Mouse (Mus musculus): ENCODE measurements around the gene Noa1. TPM values are rescaled to one million over a fixed set of nuclear protein-coding genes. Genes with fewer than 3 reads are reported as not detected.

Noa1 gene
- total and polyA plus RNA-seq, 2 experiments from 2014 or later: 18.0 to 35.0 TPM

GRCm38 (mm10) chr5:77285685-77286084 is 24.2 kb downstream of the Noa1 start:
- H3K9ac ChIP-seq (replicated peaks; ENCODE audit: low read length, poor library complexity, severe bottlenecking): no peak overlapping the region
- WGBS: 77% methylated on average over 7 of the region's 7 CpGs
- no peak for TF ChIP-seq CTCF (IDR thresholded peaks at IDR 0.05)
- no peaks in the 10 kb centered on the region for H3K9me3 ChIP-seq (ENCODE audit: low read length)
- no peak overlapping the region for H3K4me2 ChIP-seq (ENCODE audit: low read depth, low read length, poor library complexity, severe bottlenecking)
- no peaks in the 10 kb centered on the region for H3K27me3 ChIP-seq (ENCODE audit: insufficient read depth, low read length)
- DNase-seq (ENCODE audit: low spot score): no peak
- H3K4me3 ChIP-seq (ENCODE audit: low read depth, low read length): no peak overlapping the region
- peaks cover 37% of the 10 kb centered on the region for H3K36me3 ChIP-seq (ENCODE audit: insufficient read depth, low read length)
- no peak overlapping the region for H3K27ac ChIP-seq (ENCODE audit: low read depth, low read length)
- no peak for ATAC-seq (ENCODE audit: low FRiP score)
- H3K4me1 ChIP-seq (ENCODE audit: insufficient read depth, low read length): no peaks in the 10 kb centered on the region

GRCm38 (mm10) chr5:77282242-77282641 is 27.6 kb downstream of the Noa1 start:
- peaks cover 17% of the 10 kb centered on the region; the same call in 1 of the 2 replicates for H3K36me3 ChIP-seq (ENCODE audit: insufficient read depth, low read length)
- ATAC-seq (ENCODE audit: low FRiP score) (no peak; the same call in 1 of the 2 replicates), DNase-seq (ENCODE audit: low spot score) (peak; percentile 73)
- WGBS: 88% methylated on average over 9 of the region's 9 CpGs
- H3K4me2 ChIP-seq (ENCODE audit: low read depth, low read length, poor library complexity, severe bottlenecking): no peak overlapping the region
- H3K27me3 ChIP-seq (ENCODE audit: insufficient read depth, low read length): no peaks in the 10 kb centered on the region
- H3K27ac ChIP-seq (ENCODE audit: low read depth, low read length): no peak overlapping the region
- no peak overlapping the region for H3K4me3 ChIP-seq (ENCODE audit: low read depth, low read length)
- H3K4me1 ChIP-seq (ENCODE audit: insufficient read depth, low read length): no peaks in the 10 kb centered on the region
- TF ChIP-seq CTCF (IDR thresholded peaks at IDR 0.05): no peak
- H3K9ac ChIP-seq (replicated peaks; ENCODE audit: low read length, poor library complexity, severe bottlenecking): no peak overlapping the region
- no peaks in the 10 kb centered on the region for H3K9me3 ChIP-seq (ENCODE audit: low read length)

GRCm38 (mm10) chr5:77281518-77282174 is 28.2 kb downstream of the Noa1 start:
- 88% methylated on average over 20 of the region's 20 CpGs for WGBS
- no peak for DNase-seq (ENCODE audit: low spot score)
- no peak for ATAC-seq (ENCODE audit: low FRiP score)
- Histone ChIP-seq H3K27ac (ENCODE audit: low read depth, low read length) (no peak overlapping the region), H3K27me3 (ENCODE audit: insufficient read depth, low read length) (no peaks in the 10 kb centered on the region), H3K9ac (replicated peaks; ENCODE audit: low read length, poor library complexity, severe bottlenecking) (no peak overlapping the region), H3K36me3 (ENCODE audit: insufficient read depth, low read length) (peaks cover 17% of the 10 kb centered on the region; the same call in 1 of the 2 replicates), H3K9me3 (ENCODE audit: low read length) (no peaks in the 10 kb centered on the region), H3K4me1 (ENCODE audit: insufficient read depth, low read length) (no peaks in the 10 kb centered on the region), H3K4me2 (ENCODE audit: low read depth, low read length, poor library complexity, severe bottlenecking) (no peak overlapping the region), H3K4me3 (ENCODE audit: low read depth, low read length) (no peak overlapping the region)
- no peak for TF ChIP-seq CTCF (IDR thresholded peaks at IDR 0.05)

- Histone ChIP-seq H3K27ac (ENCODE audit: low read depth, low read length) (no peak overlapping the region), H3K4me2 (ENCODE audit: low read depth, low read length, poor library complexity, severe bottlenecking) (no peak overlapping the region), H3K4me1 (ENCODE audit: insufficient read depth, low read length) (no peaks in the 10 kb centered on the region), H3K4me3 (ENCODE audit: low read depth, low read length) (no peak overlapping the region), H3K9ac (replicated peaks; ENCODE audit: low read length, poor library complexity, severe bottlenecking) (no peak overlapping the region), H3K9me3 (ENCODE audit: low read length) (no peaks in the 10 kb centered on the region), H3K27me3 (ENCODE audit: insufficient read depth, low read length) (no peaks in the 10 kb centered on the region), H3K36me3 (ENCODE audit: insufficient read depth, low read length) (peaks cover 8% of the 10 kb centered on the region; the same call in 1 of the 2 replicates)
- ATAC-seq (ENCODE audit: low FRiP score) (no peak), DNase-seq (ENCODE audit: low spot score) (no peak)
- WGBS: 98% methylated on average over 6 of the region's 6 CpGs
- TF ChIP-seq CTCF (IDR thresholded peaks at IDR 0.05): no peak
Observed at GRCm38 (mm10) chr5:77277204-77277603, 32.7 kb downstream of the Noa1 start.

- H3K9ac ChIP-seq (replicated peaks; ENCODE audit: low read length, poor library complexity, severe bottlenecking): no peak overlapping the region
Observed at GRCm38 (mm10) chr5:77275950-77276349, 33.9 kb downstream of the Noa1 start.

GRCm38 (mm10) chr5:77273151-77273550 is 36.7 kb downstream of the Noa1 start:
- WGBS: 81% methylated on average over 7 of the region's 7 CpGs
- H3K4me2 ChIP-seq (ENCODE audit: low read depth, low read length, poor library complexity, severe bottlenecking): no peak overlapping the region
- no peak for ATAC-seq (ENCODE audit: low FRiP score)
- no peaks in the 10 kb centered on the region for H3K9me3 ChIP-seq (ENCODE audit: low read length)
- H3K4me3 ChIP-seq (ENCODE audit: low read depth, low read length): no peak overlapping the region
- DNase-seq (ENCODE audit: low spot score): no peak
- no peak for TF ChIP-seq CTCF (IDR thresholded peaks at IDR 0.05)
- H3K27me3 ChIP-seq (ENCODE audit: insufficient read depth, low read length): no peaks in the 10 kb centered on the region
- H3K27ac ChIP-seq (ENCODE audit: low read depth, low read length): no peak overlapping the region
- no peaks in the 10 kb centered on the region for H3K4me1 ChIP-seq (ENCODE audit: insufficient read depth, low read length)
- no peaks in the 10 kb centered on the region for H3K36me3 ChIP-seq (ENCODE audit: insufficient read depth, low read length)
- no peak overlapping the region for H3K9ac ChIP-seq (replicated peaks; ENCODE audit: low read length, poor library complexity, severe bottlenecking)

More at GRCm38 (mm10) chr5:77275950-77276349, 33.9 kb downstream of the Noa1 start:
- ATAC-seq (ENCODE audit: low FRiP score) (no peak), DNase-seq (ENCODE audit: low spot score) (no peak)
- no peaks in the 10 kb centered on the region for H3K9me3 ChIP-seq (ENCODE audit: low read length)
- no peaks in the 10 kb centered on the region for H3K4me1 ChIP-seq (ENCODE audit: insufficient read depth, low read length)
- peaks cover 3% of the 10 kb centered on the region; the same call in 1 of the 2 replicates for H3K36me3 ChIP-seq (ENCODE audit: insufficient read depth, low read length)
- WGBS: 96% methylated on average over 5 of the region's 5 CpGs
- no peaks in the 10 kb centered on the region for H3K27me3 ChIP-seq (ENCODE audit: insufficient read depth, low read length)
- no peak overlapping the region for H3K27ac ChIP-seq (ENCODE audit: low read depth, low read length)
- H3K4me3 ChIP-seq (ENCODE audit: low read depth, low read length): no peak overlapping the region
- H3K4me2 ChIP-seq (ENCODE audit: low read depth, low read length, poor library complexity, severe bottlenecking): no peak overlapping the region
- TF ChIP-seq CTCF (IDR thresholded peaks at IDR 0.05): peak; percentile 62

Measured in midbrain, postnatal 0 days (tissue).